Mouse (Mus musculus): Measurements from ENCODE around the gene Ptprf. TPM values are rescaled to one million over a fixed set of nuclear protein-coding genes. Genes with fewer than 3 reads are reported as not detected.

The Ptprf gene
- polyA plus RNA-seq, 1 experiment: 194 TPM

- no peak for TF ChIP-seq CTCF (IDR thresholded peaks at IDR 0.05; ENCODE audit: low read depth, low read length)
- TF ChIP-seq POLR2A (IDR thresholded peaks at IDR 0.05; ENCODE audit: insufficient read depth, low read length): no peak
- no peak for TF ChIP-seq EP300 (IDR thresholded peaks at IDR 0.05; ENCODE audit: insufficient read depth, low read depth, low read length)
- Histone ChIP-seq H3K4me1 (ENCODE audit: control insufficient read depth, insufficient read depth, low read length) (peaks cover 2% of the 10 kb centered on the region), H3K4me3 (ENCODE audit: low read depth, low read length) (no peak overlapping the region), H3K27me3 (ENCODE audit: control insufficient read depth, insufficient read depth, low read length, poor library complexity, severe bottlenecking) (no peaks in the 10 kb centered on the region), H3K9ac (ENCODE audit: low read depth, poor library complexity, severe bottlenecking) (no peak overlapping the region), H3K36me3 (ENCODE audit: control insufficient read depth, insufficient read depth, low read length, poor library complexity, severe bottlenecking) (no peaks in the 10 kb centered on the region), H3K9me3 (replicated peaks; ENCODE audit: control insufficient read depth, insufficient read depth, low read length, poor library complexity, severe bottlenecking) (no peaks in the 10 kb centered on the region), H3K27ac (ENCODE audit: insufficient read depth, low read length) (no peak overlapping the region)
Observed at GRCm38 (mm10) chr4:118304984-118305383, 13.8 kb upstream of the Ptprf start.

DNA sequence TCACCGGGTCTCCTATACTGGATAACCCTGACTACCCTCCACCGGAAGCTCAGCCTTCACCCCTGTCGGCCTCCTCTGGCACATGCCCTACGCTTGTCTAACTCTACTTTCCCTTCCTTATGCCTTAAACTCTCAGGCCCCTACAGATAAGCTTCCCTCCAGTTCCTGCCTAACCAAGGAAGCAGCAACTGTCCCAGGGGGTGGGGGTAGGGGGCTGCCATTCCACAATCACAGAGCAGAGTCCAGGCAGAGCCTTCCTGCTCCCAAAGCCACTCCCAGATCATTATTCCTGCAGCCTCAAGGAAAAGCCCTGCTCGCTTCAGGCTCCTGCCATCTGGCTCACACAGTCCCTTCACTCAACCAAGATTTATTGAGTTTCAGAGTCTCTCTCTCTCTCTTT is 6.6 kb upstream of the Ptprf start:
- TF ChIP-seq CTCF (IDR thresholded peaks at IDR 0.05; ENCODE audit: low read depth, low read length) (no peak), EP300 (IDR thresholded peaks at IDR 0.05; ENCODE audit: insufficient read depth, low read depth, low read length) (no peak), POLR2A (IDR thresholded peaks at IDR 0.05; ENCODE audit: insufficient read depth, low read length) (no peak)
- Histone ChIP-seq H3K4me3 (ENCODE audit: low read depth, low read length) (no peak overlapping the region), H3K27ac (ENCODE audit: insufficient read depth, low read length) (no peak overlapping the region)

GRCm38 (mm10) chr4:118295651-118296561 is 4.7 kb upstream of the Ptprf start:
- Histone ChIP-seq H3K9ac (ENCODE audit: low read depth, poor library complexity, severe bottlenecking) (no peak overlapping the region), H3K27me3 (ENCODE audit: control insufficient read depth, insufficient read depth, low read length, poor library complexity, severe bottlenecking) (no peaks in the 10 kb centered on the region), H3K4me3 (ENCODE audit: low read depth, low read length) (no peak overlapping the region), H3K9me3 (replicated peaks; ENCODE audit: control insufficient read depth, insufficient read depth, low read length, poor library complexity, severe bottlenecking) (no peaks in the 10 kb centered on the region), H3K27ac (ENCODE audit: insufficient read depth, low read length) (no peak overlapping the region), H3K4me1 (ENCODE audit: control insufficient read depth, insufficient read depth, low read length) (peaks cover 4% of the 10 kb centered on the region), H3K36me3 (ENCODE audit: control insufficient read depth, insufficient read depth, low read length, poor library complexity, severe bottlenecking) (no peaks in the 10 kb centered on the region)
- no peak for TF ChIP-seq EP300 (IDR thresholded peaks at IDR 0.05; ENCODE audit: insufficient read depth, low read depth, low read length)
- no peak for TF ChIP-seq POLR2A (IDR thresholded peaks at IDR 0.05; ENCODE audit: insufficient read depth, low read length)
- no peak for TF ChIP-seq CTCF (IDR thresholded peaks at IDR 0.05; ENCODE audit: low read depth, low read length)

More for the DNA sequence above, 6.6 kb upstream of the Ptprf start:
- Histone ChIP-seq H3K9me3 (replicated peaks; ENCODE audit: control insufficient read depth, insufficient read depth, low read length, poor library complexity, severe bottlenecking) (no peaks in the 10 kb centered on the region), H3K36me3 (ENCODE audit: control insufficient read depth, insufficient read depth, low read length, poor library complexity, severe bottlenecking) (no peaks in the 10 kb centered on the region), H3K4me1 (ENCODE audit: control insufficient read depth, insufficient read depth, low read length) (peaks cover 4% of the 10 kb centered on the region), H3K9ac (ENCODE audit: low read depth, poor library complexity, severe bottlenecking) (no peak overlapping the region), H3K27me3 (ENCODE audit: control insufficient read depth, insufficient read depth, low read length, poor library complexity, severe bottlenecking) (no peaks in the 10 kb centered on the region)

GRCm38 (mm10) chr4:118294811-118295210 is 3.6 kb upstream of the Ptprf start:
- TF ChIP-seq CTCF (IDR thresholded peaks at IDR 0.05; ENCODE audit: low read depth, low read length) (no peak), EP300 (IDR thresholded peaks at IDR 0.05; ENCODE audit: insufficient read depth, low read depth, low read length) (no peak), POLR2A (IDR thresholded peaks at IDR 0.05; ENCODE audit: insufficient read depth, low read length) (no peak)
- no peak overlapping the region for H3K9ac ChIP-seq (ENCODE audit: low read depth, poor library complexity, severe bottlenecking)
- no peak overlapping the region for H3K27ac ChIP-seq (ENCODE audit: insufficient read depth, low read length)
- H3K36me3 ChIP-seq (ENCODE audit: control insufficient read depth, insufficient read depth, low read length, poor library complexity, severe bottlenecking): no peaks in the 10 kb centered on the region
- peaks cover 4% of the 10 kb centered on the region for H3K4me1 ChIP-seq (ENCODE audit: control insufficient read depth, insufficient read depth, low read length)
- no peaks in the 10 kb centered on the region for H3K27me3 ChIP-seq (ENCODE audit: control insufficient read depth, insufficient read depth, low read length, poor library complexity, severe bottlenecking)
- H3K4me3 ChIP-seq (ENCODE audit: low read depth, low read length): no peak overlapping the region
- no peaks in the 10 kb centered on the region for H3K9me3 ChIP-seq (replicated peaks; ENCODE audit: control insufficient read depth, insufficient read depth, low read length, poor library complexity, severe bottlenecking)

DNA sequence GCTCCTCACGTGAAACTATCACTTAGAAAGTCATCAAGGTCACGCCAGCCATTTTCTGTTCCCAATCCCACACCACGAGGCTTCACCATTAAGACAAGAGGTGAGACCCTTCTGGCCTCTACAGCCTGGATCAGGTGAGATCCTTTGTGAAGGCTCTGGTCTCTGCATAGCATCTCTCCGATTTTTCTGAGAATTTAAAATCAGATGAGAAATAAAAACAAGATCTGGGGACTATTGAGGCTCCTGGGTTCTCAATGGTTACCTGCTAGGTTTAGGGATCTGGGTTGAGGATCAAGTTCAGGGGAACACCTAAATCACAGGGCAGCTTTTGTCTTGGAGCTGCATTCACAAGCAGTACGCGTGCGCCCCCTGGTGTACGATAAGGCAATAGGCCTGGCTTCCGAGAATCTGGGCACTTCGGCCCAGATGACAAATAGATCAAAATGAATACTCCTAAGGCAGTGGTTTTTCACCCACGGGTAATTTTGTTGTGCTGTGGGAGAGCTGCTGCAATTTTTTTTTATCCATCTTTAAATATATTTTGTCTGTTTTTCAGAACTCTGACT is 1.6 kb upstream of the Ptprf start:
- TF ChIP-seq EP300 (IDR thresholded peaks at IDR 0.05; ENCODE audit: insufficient read depth, low read depth, low read length) (peak; percentile 14; the same call in 1 of the 2 replicates), POLR2A (IDR thresholded peaks at IDR 0.05; ENCODE audit: insufficient read depth, low read length) (no peak), CTCF (IDR thresholded peaks at IDR 0.05; ENCODE audit: low read depth, low read length) (peak; percentile 96)
- H3K4me3 ChIP-seq (ENCODE audit: low read depth, low read length): no peak overlapping the region
- H3K4me1 ChIP-seq (ENCODE audit: control insufficient read depth, insufficient read depth, low read length): peaks cover 10% of the 10 kb centered on the region

More for the DNA sequence above, 1.6 kb upstream of the Ptprf start:
- Histone ChIP-seq H3K36me3 (ENCODE audit: control insufficient read depth, insufficient read depth, low read length, poor library complexity, severe bottlenecking) (no peaks in the 10 kb centered on the region), H3K9ac (ENCODE audit: low read depth, poor library complexity, severe bottlenecking) (no peak overlapping the region), H3K27me3 (ENCODE audit: control insufficient read depth, insufficient read depth, low read length, poor library complexity, severe bottlenecking) (no peaks in the 10 kb centered on the region), H3K27ac (ENCODE audit: insufficient read depth, low read length) (no peak overlapping the region), H3K9me3 (replicated peaks; ENCODE audit: control insufficient read depth, insufficient read depth, low read length, poor library complexity, severe bottlenecking) (no peaks in the 10 kb centered on the region)

Measured in ES-Bruce4 (cell line).